Mouse (Mus musculus) erythroblast, embryonic 14.5 days (primary cell): Measurements from ENCODE around the gene Ciart. TPM values are rescaled to one million over a fixed set of nuclear protein-coding genes. Genes with fewer than 3 reads are reported as not detected.
A peak's percentile ranks its signal among the peaks of the same experiment; 100 is the strongest.

ENCODE experiments used
- H3K27me3 ChIP-seq: 2 replicates; pipeline ENCODE4 v1.6.1; 2012; ENCODE audit warnings: inconsistent platforms; ENCODE audit not compliant: control insufficient read depth
- H3K36me3 ChIP-seq: 2 replicates; pipeline ENCODE4 v1.6.1; 2012; ENCODE audit warnings: mild to moderate bottlenecking, inconsistent platforms; ENCODE audit not compliant: control insufficient read depth
- H3K4me1 ChIP-seq: 2 replicates; pipeline ENCODE4 v1.6.1; 2012; ENCODE audit warnings: inconsistent platforms; ENCODE audit not compliant: control insufficient read depth
- H3K4me3 ChIP-seq: replicated peaks from 2 replicates; pipeline ENCODE3; 2012; ENCODE audit warnings: moderate library complexity, mild to moderate bottlenecking, inconsistent platforms
- H3K9me3 ChIP-seq: 2 replicates; pipeline ENCODE4 v1.6.1; 2012; ENCODE audit warnings: low read length, inconsistent platforms, mixed read lengths; ENCODE audit not compliant: control insufficient read depth
- GATA1 ChIP-seq: IDR thresholded peaks from 2 replicates; pipeline ENCODE4 v1.6.1; 2012; ENCODE audit warnings: low read length, inconsistent platforms, mixed read lengths
- TAL1 ChIP-seq: IDR thresholded peaks from 3 replicates; pipeline ENCODE4 v1.6.1; 2012; ENCODE audit warnings: low read length, inconsistent platforms, mixed read lengths
- polyA plus RNA-seq: library from polyadenylated mRNA; stranded (reverse); fragments of >175 nt; gene quantifications from 2 replicates; pipeline ENCODE4 v1.2.3, GENCODE M21; 2012

Ciart gene
- polyA plus RNA-seq, 1 experiment, result 0.05 TPM

GRCm38 (mm10) chr3:95855502-95856089 is 26.5 kb downstream of the Ciart start, which contains the start of gene Prpf3:
Gene Prpf3, minus strand, starts transcription at chr3:95855885.
- no peaks in the 10 kb centered on the region for H3K27me3 ChIP-seq
- TF ChIP-seq GATA1 (no peak), TAL1 (no peak)
- peak within 1 kb of the TSS; percentile 87 for H3K4me3 ChIP-seq
- H3K9me3 ChIP-seq, result no peaks in the 10 kb centered on the region
- peaks cover 52% of the 10 kb centered on the region for H3K4me1 ChIP-seq
- H3K36me3 ChIP-seq, result peaks cover 39% of the 10 kb centered on the region

DNA sequence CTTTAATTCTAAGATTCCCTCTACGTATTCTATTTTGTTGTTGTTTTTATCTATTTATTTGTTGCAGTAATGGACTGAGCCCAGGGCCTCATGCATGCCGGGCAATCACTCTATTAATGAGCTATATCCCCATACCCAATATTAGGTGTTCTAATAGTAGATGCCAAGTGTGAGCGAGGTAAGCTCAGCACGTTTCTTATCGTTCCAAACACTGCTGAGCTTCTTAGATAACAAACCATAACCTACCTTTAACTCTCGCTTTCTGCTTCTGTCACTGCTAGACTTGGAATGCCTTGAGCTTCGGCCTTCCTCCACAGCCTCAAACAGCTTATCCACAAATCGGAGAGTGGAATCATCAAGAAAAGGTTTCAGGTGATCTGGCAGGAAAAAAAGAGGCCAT is 30.7 kb downstream of the Ciart start:
- Histone ChIP-seq H3K9me3 (no peaks in the 10 kb centered on the region), H3K27me3 (no peaks in the 10 kb centered on the region), H3K4me1 (peaks cover 49% of the 10 kb centered on the region), H3K4me3 (peak overlapping the region; percentile 1), H3K36me3 (peaks cover 79% of the 10 kb centered on the region)
- TF ChIP-seq TAL1 (peak; percentile 37; the same call in 1 of the 3 replicates), GATA1 (peak; percentile 24; the same call in 1 of the 2 replicates)

DNA sequence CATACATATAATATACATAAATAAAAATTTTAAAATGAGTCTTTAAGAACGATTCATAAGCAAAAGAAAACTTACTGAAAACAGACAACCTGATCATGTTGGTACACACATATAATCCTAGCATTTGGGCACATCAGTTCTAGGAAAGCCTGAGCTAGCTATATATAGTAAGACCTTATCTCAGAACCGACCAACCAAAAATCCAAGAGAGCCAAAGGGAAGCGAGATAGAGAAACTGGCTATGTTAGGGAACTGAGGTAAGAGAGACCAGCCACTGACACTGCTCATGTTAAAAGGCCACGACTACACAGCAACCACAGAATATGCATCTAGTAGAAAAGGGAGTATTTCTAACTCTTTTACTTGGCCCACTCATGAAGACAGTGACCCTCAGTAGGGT is 31.4 kb downstream of the Ciart start:
- no peaks in the 10 kb centered on the region for H3K9me3 ChIP-seq
- TF ChIP-seq GATA1 (no peak), TAL1 (no peak)
- no peak overlapping the region for H3K4me3 ChIP-seq
- H3K4me1 ChIP-seq, result peaks cover 44% of the 10 kb centered on the region
- H3K27me3 ChIP-seq, result no peaks in the 10 kb centered on the region
- H3K36me3 ChIP-seq, result peaks cover 87% of the 10 kb centered on the region

DNA sequence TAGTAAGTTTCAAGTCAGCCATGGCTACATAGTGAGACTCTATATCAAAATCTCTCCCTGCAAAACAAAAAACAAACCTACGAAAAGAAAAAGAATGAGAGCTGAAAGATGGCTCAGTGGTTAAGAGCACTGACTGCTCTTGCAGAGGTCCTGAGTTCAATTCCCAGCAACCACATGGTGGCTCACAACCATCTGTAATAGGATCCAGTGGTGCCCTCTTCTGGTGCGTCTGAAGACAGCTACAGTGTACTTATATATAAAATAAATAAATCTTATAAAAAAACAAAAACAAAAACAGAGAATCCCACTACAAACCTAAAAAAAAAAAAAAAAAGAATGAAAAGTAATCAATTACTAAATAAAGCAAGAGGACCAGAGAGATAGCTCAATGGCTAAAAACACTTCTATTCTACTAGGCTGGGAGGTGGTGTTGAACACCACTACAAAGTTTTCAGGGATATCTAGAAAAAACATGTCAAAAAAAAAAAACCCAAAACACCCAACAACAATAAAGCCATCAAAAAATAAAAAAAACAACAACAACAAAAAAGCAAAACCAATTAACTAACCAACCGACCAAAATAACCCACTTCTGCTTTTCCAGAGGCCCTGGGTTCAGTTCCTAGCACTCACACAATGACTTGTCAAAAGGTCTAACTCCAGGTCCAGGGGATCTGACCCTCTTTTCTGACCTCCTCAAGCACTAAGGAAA is 39.4 kb downstream of the Ciart start:
- peaks cover 11% of the 10 kb centered on the region for H3K4me1 ChIP-seq
- no peaks in the 10 kb centered on the region for H3K27me3 ChIP-seq
- H3K36me3 ChIP-seq, result peaks cover 98% of the 10 kb centered on the region
- no peak overlapping the region for H3K4me3 ChIP-seq
- H3K9me3 ChIP-seq, result no peaks in the 10 kb centered on the region
- TF ChIP-seq TAL1, result no peak
- no peak for TF ChIP-seq GATA1

GRCm38 (mm10) chr3:95839250-95839649 is 42.8 kb downstream of the Ciart start:
- no peaks in the 10 kb centered on the region for H3K27me3 ChIP-seq
- no peaks in the 10 kb centered on the region for H3K9me3 ChIP-seq
- no peak overlapping the region for H3K4me3 ChIP-seq
- no peak for TF ChIP-seq GATA1
- no peak for TF ChIP-seq TAL1
- peaks cover 11% of the 10 kb centered on the region for H3K4me1 ChIP-seq
- H3K36me3 ChIP-seq, result peaks cover 97% of the 10 kb centered on the region

- TF ChIP-seq TAL1 (no peak), GATA1 (no peak)
- no peak overlapping the region for H3K4me3 ChIP-seq
- H3K27me3 ChIP-seq, result no peaks in the 10 kb centered on the region
- no peaks in the 10 kb centered on the region for H3K9me3 ChIP-seq
- H3K36me3 ChIP-seq, result peaks cover 69% of the 10 kb centered on the region
- peaks cover 4% of the 10 kb centered on the region for H3K4me1 ChIP-seq
These were observed 53.0 kb downstream of the Ciart start for GRCm38 (mm10) chr3:95829053-95829452.

Other genes with a start within 250 kb of the Ciart start
- 31.1 and 36.9 TPM in 2 replicates for gene Mcl1, start 223.5 kb downstream of the Ciart start, polyA plus RNA-seq
- gene Adamtsl4, start 194.3 kb downstream of the Ciart start, polyA plus RNA-seq, result 0.22 TPM in 1 of 2 replicates, not detected in the other
- gene Ecm1, start 142.7 kb downstream of the Ciart start, polyA plus RNA-seq, result 0.59 and 0.89 TPM in 2 replicates
- gene Tars2, start 122.0 kb downstream of the Ciart start, polyA plus RNA-seq, result 1.7 and 2.6 TPM in 2 replicates
- gene Rprd2, start 63.4 kb downstream of the Ciart start, polyA plus RNA-seq, result 0.52 and 0.66 TPM in 2 replicates
- gene Prpf3, start 26.4 kb downstream of the Ciart start, polyA plus RNA-seq, result 1.3 and 1.6 TPM in 2 replicates
- gene Mrps21, start 10.7 kb downstream of the Ciart start, polyA plus RNA-seq, result 17.3 and 50.1 TPM in 2 replicates
- not detected in 2 replicates for gene BC028528, start 9.8 kb upstream of the Ciart start, polyA plus RNA-seq
- 3.5 and 4.3 TPM in 2 replicates for gene Aph1a, start 11.7 kb upstream of the Ciart start, polyA plus RNA-seq
- gene Car14, start 22.4 kb upstream of the Ciart start, polyA plus RNA-seq, result not detected in 2 replicates
- gene Anp32e, start 47.0 kb upstream of the Ciart start, polyA plus RNA-seq, result 32.3 and 36.6 TPM in 2 replicates
- 4.4 and 4.6 TPM in 2 replicates for gene Plekho1, start 113.8 kb upstream of the Ciart start, polyA plus RNA-seq
- 1.3 and 1.7 TPM in 2 replicates for gene Vps45, start 176.2 kb upstream of the Ciart start, polyA plus RNA-seq
- gene Otud7b, start 222.3 kb upstream of the Ciart start, polyA plus RNA-seq, result 0.93 and 1.3 TPM in 2 replicates